Mouse (Mus musculus) intestine, embryonic 14.5 days (tissue): ENCODE data around the gene Isca1. TPM values are rescaled to one million over a fixed set of nuclear protein-coding genes. Genes with fewer than 3 reads are reported as not detected.

Experiments
- polyA plus RNA-seq: library from polyadenylated mRNA; unstranded; fragments of >200 nt; fragmentation: Nextera tagmentation; extraction: Ambion mirVana; gene quantifications from 2 replicates; pipeline ENCODE4 v1.2.1, GENCODE M21; 2014

The Isca1 gene
- polyA plus RNA-seq, 1 experiment from 2014 or later: 111 TPM

Other genes starting within 250 kb of the Isca1 start
- gene Agtpbp1, start 184.6 kb downstream of the Isca1 start, polyA plus RNA-seq: 22.5 and 26.7 TPM in 2 replicates
- gene Naa35, start 184.6 kb downstream of the Isca1 start, polyA plus RNA-seq: 79.6 and 83.3 TPM in 2 replicates
- 86.5 and 88.7 TPM in 2 replicates for gene Golm1, start 94.0 kb downstream of the Isca1 start, polyA plus RNA-seq
- not detected in 2 replicates for gene 4921517D22Rik, start 75.7 kb downstream of the Isca1 start, polyA plus RNA-seq
- gene Spata31d1a, start 59.5 kb downstream of the Isca1 start, polyA plus RNA-seq: 0.07 TPM in 1 of 2 replicates, not detected in the other
- gene Spata31d1b, start 57.5 kb downstream of the Isca1 start, polyA plus RNA-seq: not detected in 2 replicates
- not detected in 2 replicates for gene Spata31d1d, start 38.1 kb downstream of the Isca1 start, polyA plus RNA-seq
- not detected in 2 replicates for gene 1700014D04Rik, start 23.1 kb downstream of the Isca1 start, polyA plus RNA-seq
- gene Gm49354, start 12.4 kb upstream of the Isca1 start, polyA plus RNA-seq: not detected in 2 replicates
- gene Tut7, start 53.3 kb upstream of the Isca1 start, polyA plus RNA-seq: 40.8 and 43.6 TPM in 2 replicates